Mouse (Mus musculus) CH12.LX (cell line): ENCODE measurements at regions not wholly inside any gene's neighbourhood (a gene's known extent, or its start where the extent isn't known, plus 50 kb on each side); places are given as distances from the start of the nearest gene placed in this dataset.

Experiments used
- DNase-seq: peaks from one replicate; pipeline ENCODE4 v3.0.0-alpha.2; 2013; ENCODE audit errors: extremely low read depth
- H3K27ac ChIP-seq: 2 replicates; pipeline ENCODE4 v1.5.1; 2012; ENCODE audit warnings: low read depth, mild to moderate bottlenecking, control low read depth, moderate library complexity; ENCODE audit not compliant: insufficient read depth
- H3K27me3 ChIP-seq: replicated peaks from 2 replicates; pipeline ENCODE3; 2012; ENCODE audit warnings: inconsistent platforms
- H3K36me3 ChIP-seq, 2 experiments: replicated peaks in 1 of 2; 2 replicates each; pipeline versions ENCODE3 to v1.6.1; 2012; ENCODE audit warnings: inconsistent platforms in 1 of 2, low read length in 1 of 2, mild to moderate bottlenecking in 1 of 2, mixed read lengths in 1 of 2, moderate library complexity in 1 of 2; ENCODE audit not compliant: control insufficient read depth in 1 of 2, insufficient read depth in 1 of 2
- H3K4me1 ChIP-seq, 2 experiments: 2 replicates each; pipeline ENCODE4 v1.6.1; 2012; ENCODE audit warnings: inconsistent platforms in 1 of 2, moderate library complexity in 1 of 2; ENCODE audit not compliant: insufficient read depth in 2 of 2, control insufficient read depth in 1 of 2
- H3K4me2 ChIP-seq: 2 replicates; pipeline ENCODE4 v1.6.1; 2012; ENCODE audit warnings: low read depth, mild to moderate bottlenecking, control low read depth; ENCODE audit not compliant: poor library complexity, insufficient read depth, severe bottlenecking
- H3K4me3 ChIP-seq, 3 experiments: fragments of 150-350 bp in 1 of 3; sonication (generic) in 1 of 3; replicated peaks in 1 of 3; 2 replicates each; pipeline versions ENCODE3 to v1.5.1; 2011 to 2012; ENCODE audit warnings: low read depth in 2 of 3, low read length in 2 of 3, mild to moderate bottlenecking in 2 of 3, moderate library complexity in 2 of 3, control low read depth in 1 of 3, improper control_type of control experiment in 1 of 3, inconsistent platforms in 1 of 3, mixed read lengths in 1 of 3; ENCODE audit not compliant: poor library complexity in 1 of 3
- H3K79me2 ChIP-seq: replicated peaks from 2 replicates; pipeline ENCODE4 v1.6.1; 2012; ENCODE audit warnings: mild to moderate bottlenecking, moderate library complexity; ENCODE audit not compliant: control insufficient read depth, poor library complexity, insufficient read depth, severe bottlenecking; ENCODE audit errors: extremely low read depth
- H3K9ac ChIP-seq: 2 replicates; pipeline ENCODE4 v1.6.1; 2012; ENCODE audit warnings: low read depth, mild to moderate bottlenecking, control low read depth, moderate library complexity; ENCODE audit not compliant: insufficient read depth
- H3K9me3 ChIP-seq: replicated peaks from 2 replicates; pipeline ENCODE3; 2012; ENCODE audit warnings: low read length, inconsistent platforms, mixed read lengths
- HCFC1 ChIP-seq: IDR thresholded peaks from 2 replicates; pipeline ENCODE4 v1.6.1; 2012; ENCODE audit warnings: low read depth, mild to moderate bottlenecking, inconsistent platforms, low read length, improper control_type of control experiment
- KAT2A ChIP-seq: IDR thresholded peaks from 2 replicates; pipeline ENCODE4 v1.6.1; 2012; ENCODE audit warnings: low read length, improper control_type of control experiment, inconsistent platforms; ENCODE audit not compliant: insufficient replicate concordance
- MAX ChIP-seq: IDR thresholded peaks from 2 replicates; pipeline ENCODE4 v1.6.1; 2011; ENCODE audit warnings: low read length, improper control_type of control experiment
- dilution Hi-C: fragments of 300-500 bp; cut with MboI; formaldehyde crosslinking; loops from 2 replicates; pipeline ENCODE4 v1.14.3; 2020; ENCODE audit warnings: low sequenced_read_pairs; ENCODE audit not compliant: extremely low pct_unique_long_range_greater_than_20kb, extremely low pct_ligation_motif_present
- in situ Hi-C: fragments of 300-500 bp; cut with MboI; formaldehyde crosslinking; loops from 3 replicates; pipeline ENCODE4 v1.14.3; 2019; ENCODE audit warnings: low sequenced_read_pairs, low pct_ligation_motif_present, low pct_unique_long_range_greater_than_20kb, mixed read lengths

DNA sequence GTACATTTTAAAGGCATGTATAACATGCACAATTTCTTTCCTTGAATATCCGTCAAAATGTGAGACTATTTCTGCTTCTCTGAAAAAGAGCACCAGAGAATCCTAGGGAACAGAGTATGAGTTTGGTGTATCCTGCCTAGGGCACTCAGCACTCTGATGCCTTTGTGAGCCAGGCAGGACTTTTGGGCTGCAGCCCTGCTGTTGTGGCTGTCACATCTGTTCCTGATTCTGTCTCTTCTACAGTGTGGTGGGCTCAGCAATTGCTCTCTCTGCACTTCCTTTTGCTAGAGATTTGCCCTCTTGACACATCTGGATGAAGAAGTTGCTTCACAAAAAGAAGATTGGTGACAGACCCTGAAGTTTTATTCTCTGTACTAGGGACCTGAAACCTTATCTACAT lies 73.9 kb upstream of the Defb41 start:
- H3K4me2 ChIP-seq: no peak overlapping the region
- H3K9me3 ChIP-seq: peaks cover 27% of the 10 kb centered on the region
- H3K36me3 ChIP-seq: no peaks in the 10 kb centered on the region
- no peak overlapping the region for H3K4me3 ChIP-seq
- DNase-seq: no peak
- in situ Hi-C loops (no loop called here), dilution Hi-C loops (no loop called here)
- H3K79me2 ChIP-seq: no peaks in the 10 kb centered on the region
- TF ChIP-seq MAX: no peak
- no peak for TF ChIP-seq KAT2A
- no peak for TF ChIP-seq HCFC1
- H3K27me3 ChIP-seq: no peaks in the 10 kb centered on the region
- H3K27ac ChIP-seq: no peak overlapping the region
- H3K9ac ChIP-seq: no peak overlapping the region
- no peaks in the 10 kb centered on the region for H3K4me1 ChIP-seq
